Mouse (Mus musculus) kidney, postnatal 0 days (tissue): Measurements from ENCODE around the gene LTO1. TPM values are rescaled to one million over a fixed set of nuclear protein-coding genes. Genes with fewer than 3 reads are reported as not detected.

Source experiments
- ATAC-seq: fragments of 200-750 bp; cut with Nextera tagmentation; replicated peaks from 2 replicates; pipeline ENCODE4 v1.8.0; 2017; ENCODE audit warnings: low read depth, moderate number of reproducible peaks, moderate TSS enrichment, moderate library complexity; ENCODE audit not compliant: low FRiP score
- DNase-seq: peaks from one replicate; pipeline ENCODE4 v3.0.0-alpha.2; 2016; ENCODE audit warnings: low spot score
- H3K27ac ChIP-seq: fragments of 300-500 bp; sonication (generic); 2 replicates; pipeline ENCODE4 v1.5.1; 2014; ENCODE audit warnings: mild to moderate bottlenecking
- H3K27me3 ChIP-seq: fragments of 300-500 bp; sonication (generic); 2 replicates; pipeline ENCODE4 v1.6.1; 2014; ENCODE audit warnings: low read length, mixed read lengths; ENCODE audit not compliant: insufficient read depth
- H3K36me3 ChIP-seq: fragments of 300-500 bp; sonication (generic); 2 replicates; pipeline ENCODE4 v1.6.1; 2014; ENCODE audit warnings: low read length, mixed read lengths; ENCODE audit not compliant: insufficient read depth
- H3K4me1 ChIP-seq: fragments of 300-500 bp; sonication (generic); replicated peaks from 2 replicates; pipeline ENCODE4 v1.6.1; 2014; ENCODE audit warnings: antibody characterized with exemption, low read length, mixed read lengths; ENCODE audit not compliant: insufficient read depth
- H3K4me2 ChIP-seq: fragments of 300-500 bp; sonication (generic); 2 replicates; pipeline ENCODE4 v1.6.1; 2014; ENCODE audit warnings: mild to moderate bottlenecking, low read length, moderate library complexity, mixed read lengths
- H3K4me3 ChIP-seq: fragments of 300-500 bp; sonication (generic); replicated peaks from 2 replicates; pipeline ENCODE4 v1.5.1; 2014; ENCODE audit warnings: low read depth, low read length
- H3K9ac ChIP-seq: fragments of 300-500 bp; sonication (generic); 2 replicates; pipeline ENCODE4 v1.6.1; 2014; ENCODE audit warnings: low read depth, low read length
- H3K9me3 ChIP-seq: fragments of 300-500 bp; sonication (generic); replicated peaks from 2 replicates; pipeline ENCODE4 v1.6.1; 2016; ENCODE audit warnings: low read length, inconsistent platforms, mixed read lengths
- CTCF ChIP-seq: IDR thresholded peaks from 2 replicates; pipeline ENCODE4 v1.5.1; 2016; ENCODE audit warnings: antibody characterized with exemption, low read depth, mild to moderate bottlenecking, moderate library complexity
- WGBS: fragments of 180-500 bp; shearing (Covaris S2); extraction: QIAGEN DNeasy Blood & Tissue Kit; methylation state at CpG from one replicate; pipeline ENCODE4 v1.1.7; 2014; 5-methylcytosine and 5-hydroxymethylcytosine counted together
- polyA plus RNA-seq: library from polyadenylated mRNA; unstranded; fragments of >200 nt; fragmentation: Nextera tagmentation; extraction: Ambion mirVana; gene quantifications from 2 replicates; pipeline ENCODE4 v1.2.1, GENCODE M21; 2015

Gene LTO1
- polyA plus RNA-seq, 1 experiment from 2014 or later = 22.4 TPM

GRCm38 (mm10) chr7:144940003-144940571 is 25.2 kb downstream of the LTO1 start:
- no peak for DNase-seq

GRCm38 (mm10) chr7:144940585-144940984 is 25.7 kb downstream of the LTO1 start:
- Histone ChIP-seq H3K27ac (peak overlapping the region; percentile 92), H3K36me3 (peaks cover 10% of the 10 kb centered on the region; the same call in 1 of the 2 replicates), H3K4me1 (peaks cover 16% of the 10 kb centered on the region), H3K9ac (peak overlapping the region; percentile 62; the same call in 1 of the 2 replicates), H3K4me3 (peak overlapping the region; percentile 84; the same call in 1 of the 2 replicates), H3K4me2 (peak overlapping the region; percentile 99), H3K27me3 (no peaks in the 10 kb centered on the region), H3K9me3 (no peaks in the 10 kb centered on the region)
- ATAC-seq = no peak
- no peak for TF ChIP-seq CTCF
- peak; percentile 35 for DNase-seq
- under 1% methylated on average over 11 of the region's 11 CpGs for WGBS

More at GRCm38 (mm10) chr7:144940003-144940571, 25.2 kb downstream of the LTO1 start:
- Histone ChIP-seq H3K9me3 (no peaks in the 10 kb centered on the region), H3K27me3 (no peaks in the 10 kb centered on the region), H3K36me3 (peaks cover 11% of the 10 kb centered on the region), H3K9ac (peak overlapping the region; percentile 46; the same call in 1 of the 2 replicates), H3K4me3 (peak overlapping the region; percentile 84), H3K4me2 (peak overlapping the region; percentile 99), H3K4me1 (peaks cover 16% of the 10 kb centered on the region), H3K27ac (peak overlapping the region; percentile 92)
- peak; percentile 4; the same call in 1 of the 2 replicates for ATAC-seq
- under 1% methylated on average over 22 of the region's 22 CpGs for WGBS
- TF ChIP-seq CTCF = no peak

- peaks cover 5% of the 10 kb centered on the region; the same call in 1 of the 2 replicates for H3K36me3 ChIP-seq
- peak overlapping the region; percentile 99 for H3K4me2 ChIP-seq
- H3K4me1 ChIP-seq = peaks cover 16% of the 10 kb centered on the region
- TF ChIP-seq CTCF = no peak
- ATAC-seq (peak; percentile 78), DNase-seq (peak; percentile 98)
- H3K27ac ChIP-seq = peak overlapping the region; percentile 92
- peak overlapping the region; percentile 62 for H3K9ac ChIP-seq
- no peaks in the 10 kb centered on the region for H3K27me3 ChIP-seq
- peak overlapping the region; percentile 84 for H3K4me3 ChIP-seq
- H3K9me3 ChIP-seq = no peaks in the 10 kb centered on the region
- under 1% methylated on average over 39 of the region's 39 CpGs for WGBS
Observed at GRCm38 (mm10) chr7:144941242-144941831, 26.4 kb downstream of the LTO1 start.

- peak; percentile 73 for DNase-seq
- ATAC-seq = no peak
- H3K27me3 ChIP-seq = no peaks in the 10 kb centered on the region
- H3K4me2 ChIP-seq = peak overlapping the region; percentile 99
- no peak for TF ChIP-seq CTCF
- H3K4me1 ChIP-seq = peaks cover 16% of the 10 kb centered on the region
- peak overlapping the region; percentile 84 for H3K4me3 ChIP-seq
- H3K27ac ChIP-seq = peak overlapping the region; percentile 92
- peak overlapping the region; percentile 56; the same call in 1 of the 2 replicates for H3K9ac ChIP-seq
- H3K36me3 ChIP-seq = no peaks in the 10 kb centered on the region
- WGBS = under 1% methylated on average over 35 of the region's 35 CpGs
- no peaks in the 10 kb centered on the region for H3K9me3 ChIP-seq
Observed at GRCm38 (mm10) chr7:144942071-144942743, 27.3 kb downstream of the LTO1 start.

- H3K27ac ChIP-seq = peak overlapping the region; percentile 92
- no peaks in the 10 kb centered on the region for H3K9me3 ChIP-seq
- ATAC-seq = no peak
- H3K27me3 ChIP-seq = no peaks in the 10 kb centered on the region
- no peak for TF ChIP-seq CTCF
- H3K36me3 ChIP-seq = no peaks in the 10 kb centered on the region
- H3K4me2 ChIP-seq = peak overlapping the region; percentile 99
- H3K9ac ChIP-seq = peak overlapping the region; percentile 56
- 1% methylated on average over 20 of the region's 20 CpGs for WGBS
- peaks cover 16% of the 10 kb centered on the region for H3K4me1 ChIP-seq
- peak overlapping the region; percentile 84 for H3K4me3 ChIP-seq
- no peak for DNase-seq
Observed at GRCm38 (mm10) chr7:144942744-144943135, 27.8 kb downstream of the LTO1 start.

GRCm38 (mm10) chr7:144943254-144943653 is 28.4 kb downstream of the LTO1 start:
- Histone ChIP-seq H3K9ac (peak overlapping the region; percentile 54; the same call in 1 of the 2 replicates), H3K9me3 (no peaks in the 10 kb centered on the region), H3K4me2 (peak overlapping the region; percentile 99), H3K27ac (peak overlapping the region; percentile 92), H3K4me1 (peaks cover 16% of the 10 kb centered on the region), H3K4me3 (peak overlapping the region; percentile 84), H3K27me3 (no peaks in the 10 kb centered on the region), H3K36me3 (no peaks in the 10 kb centered on the region)
- under 1% methylated on average over 45 of the region's 45 CpGs for WGBS
- peak; percentile 50; the same call in 1 of the 2 replicates for TF ChIP-seq CTCF
- ATAC-seq (peak; percentile 22), DNase-seq (peak; percentile 82)
